Mouse (Mus musculus) cortical plate, adult 2 months (tissue): ENCODE measurements around the gene Rala.

Experiments
- CTCF ChIP-seq: fragments of 200-500 bp; IDR thresholded peaks from 2 replicates; pipeline ENCODE4 v1.5.1; 2011; ENCODE audit warnings: mild to moderate bottlenecking, control low read depth, low read length; ENCODE audit not compliant: insufficient read depth; ENCODE audit errors: extremely low read depth
- POLR2A ChIP-seq: fragments of 200-500 bp; IDR thresholded peaks from 2 replicates; pipeline ENCODE4 v1.6.1; 2011; ENCODE audit warnings: mild to moderate bottlenecking, low read length, control low read depth; ENCODE audit not compliant: insufficient read depth; ENCODE audit errors: extremely low read depth

GRCm38 (mm10) chr13:17860536-17860935 lies 83.5 kb downstream of the Rala start:
- TF ChIP-seq CTCF (no peak), POLR2A (no peak)
